Mouse (Mus musculus): Measurements from ENCODE around the gene Nsd1. TPM values are rescaled to one million over a fixed set of nuclear protein-coding genes. Genes with fewer than 3 reads are reported as not detected.
"Not testable (repeated sequence)": the region's sequence is repeated elsewhere in the genome, so short reads cannot be mapped to it uniquely, and the experiment has no call there.

Gene Nsd1
- polyA plus RNA-seq, 1 experiment from 2014 or later, result 51.4 TPM

DNA sequence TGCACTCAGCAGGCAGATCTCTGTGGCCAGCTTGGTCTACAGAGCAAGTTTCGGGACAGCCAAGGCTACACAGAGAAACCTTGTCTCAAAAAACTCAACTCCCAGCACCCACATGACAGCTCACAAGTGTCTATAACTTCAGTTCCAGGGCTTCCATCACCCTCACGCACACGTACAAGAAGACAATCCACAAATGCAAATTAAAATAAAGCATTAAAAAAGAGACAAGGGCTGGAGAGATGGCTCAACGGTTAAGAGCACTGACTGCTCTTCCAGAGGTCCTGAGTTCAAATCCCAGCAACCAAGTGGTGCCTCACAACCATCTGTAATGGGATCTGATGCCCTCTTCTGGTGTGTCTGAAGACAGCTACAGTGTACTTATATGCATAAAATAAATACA, 6.8 kb upstream of the Nsd1 start:
- 89% methylated on average over 4 of the region's 4 CpGs for WGBS
- not testable (repeated sequence) for H3K9me3 ChIP-seq (replicated peaks); H3K36me3 ChIP-seq

DNA sequence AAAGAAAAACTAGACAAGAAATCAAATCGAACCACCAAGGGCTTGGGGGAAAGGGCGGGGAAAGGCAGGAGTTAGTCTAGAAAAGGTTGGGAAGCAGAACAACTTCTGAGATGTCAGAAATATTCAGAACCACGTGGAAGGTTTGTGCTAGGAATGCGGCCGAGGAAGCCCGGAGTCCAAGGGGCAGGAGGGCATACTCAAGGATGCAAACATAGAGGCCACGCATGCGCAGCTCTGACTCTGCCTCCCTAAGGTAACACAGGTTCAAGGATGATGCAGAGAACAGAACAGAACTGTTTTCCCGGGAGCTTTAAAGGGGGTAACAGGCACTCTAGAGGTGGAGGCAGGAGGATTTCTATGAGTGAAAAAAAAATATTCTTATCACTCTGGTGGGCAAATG, 5.8 kb upstream of the Nsd1 start:
- Histone ChIP-seq H3K4me2 (no peak overlapping the region), H3K27me3 (replicated peaks) (no peaks in the 10 kb centered on the region), H3K27ac (replicated peaks) (no peak overlapping the region), H3K9ac (replicated peaks) (no peak overlapping the region), H3K9me3 (replicated peaks) (no peaks in the 10 kb centered on the region), H3K4me1 (no peaks in the 10 kb centered on the region), H3K36me3 (no peaks in the 10 kb centered on the region), H3K4me3 (replicated peaks) (no peak overlapping the region)
- no peak for ATAC-seq (ENCODE audit: low FRiP score)
- 84% methylated on average over 9 of the region's 9 CpGs for WGBS

More for the DNA sequence above, 6.8 kb upstream of the Nsd1 start:
- not testable (repeated sequence) for H3K9ac ChIP-seq (replicated peaks); ATAC-seq (ENCODE audit: low FRiP score); H3K27ac ChIP-seq (replicated peaks); H3K27me3 ChIP-seq (replicated peaks); H3K4me3 ChIP-seq (replicated peaks); H3K4me1 ChIP-seq; H3K4me2 ChIP-seq

DNA sequence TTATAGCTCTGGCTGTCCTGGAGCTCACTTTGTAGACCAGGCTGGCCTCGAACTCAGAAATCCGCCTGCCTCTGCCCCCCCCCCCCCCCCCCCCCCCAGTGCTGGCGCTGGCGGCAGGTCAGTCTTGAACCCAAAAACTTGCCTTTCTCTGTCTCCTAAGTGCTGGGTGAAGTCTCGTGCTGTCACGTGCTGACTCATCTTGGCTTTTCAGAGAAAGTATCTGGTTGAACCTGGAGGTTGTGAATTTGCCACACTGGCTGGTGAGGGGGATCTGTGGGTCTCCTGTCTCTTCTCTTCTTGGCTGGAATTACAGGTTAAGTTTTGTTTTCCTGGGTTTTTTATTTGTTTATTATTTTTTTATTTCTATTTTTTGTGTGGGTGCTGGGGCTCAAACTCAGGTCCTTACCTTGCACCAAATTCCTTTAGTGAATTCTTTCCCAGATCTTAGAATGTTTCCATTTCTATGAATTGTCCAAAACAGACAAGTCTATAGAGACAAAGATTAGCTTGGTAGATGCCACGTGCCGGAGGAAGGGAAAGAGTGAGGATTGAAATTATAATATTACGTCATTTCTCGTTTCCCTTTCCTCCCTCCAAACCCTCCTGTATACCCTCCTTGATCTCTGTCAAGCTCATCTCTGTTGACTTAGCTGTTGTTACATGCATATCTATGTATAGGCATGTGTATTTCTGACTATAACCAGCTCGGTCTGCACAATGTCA, 4.8 kb upstream of the Nsd1 start:
- WGBS, result 90% methylated on average over 7 of the region's 11 CpGs

DNA sequence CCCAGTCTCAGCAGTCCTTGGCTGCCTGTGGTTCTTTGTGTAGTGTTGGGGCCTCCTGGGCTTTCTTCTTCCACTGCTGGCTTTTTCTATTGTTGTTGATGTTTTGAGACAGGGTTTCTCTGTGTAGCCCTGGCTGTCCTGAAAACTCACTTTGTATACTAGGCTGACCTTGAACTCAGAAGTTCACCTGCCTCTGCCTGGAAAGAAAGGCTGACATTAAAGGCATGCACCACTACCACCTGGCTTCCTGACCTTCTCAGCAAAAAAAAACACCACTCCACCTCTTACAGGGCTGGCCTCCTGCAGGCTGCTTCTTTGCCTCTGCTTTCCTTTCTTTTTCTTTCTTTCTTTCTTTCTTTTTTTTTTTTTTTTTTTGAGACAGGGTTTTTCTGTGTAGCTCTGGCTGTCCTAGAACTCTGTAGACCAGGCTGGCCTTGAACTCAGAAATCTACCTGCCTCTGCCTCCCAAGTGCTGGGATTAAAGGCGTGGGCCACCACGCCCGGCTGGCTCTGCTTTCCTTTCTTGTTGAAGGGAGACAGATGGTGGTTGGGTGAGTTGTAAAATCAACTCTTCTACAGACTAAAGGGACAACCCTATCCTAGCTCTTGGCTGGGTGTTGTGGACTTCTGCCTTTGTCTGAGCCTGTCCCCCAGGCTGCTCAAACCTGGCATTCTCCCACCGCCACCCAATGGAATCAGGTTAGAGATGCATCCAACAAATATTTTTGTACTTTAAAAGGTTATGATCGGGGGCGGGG, 4.0 kb upstream of the Nsd1 start:
- Histone ChIP-seq H3K9ac (replicated peaks) (no peak overlapping the region), H3K27ac (replicated peaks) (no peak overlapping the region), H3K9me3 (replicated peaks) (no peaks in the 10 kb centered on the region), H3K4me2 (no peak overlapping the region), H3K4me1 (peaks cover 15% of the 10 kb centered on the region), H3K36me3 (no peaks in the 10 kb centered on the region), H3K4me3 (replicated peaks) (no peak overlapping the region), H3K27me3 (replicated peaks) (no peaks in the 10 kb centered on the region)
- no peak for ATAC-seq (ENCODE audit: low FRiP score)
- 91% methylated on average over 6 of the region's 6 CpGs for WGBS

More for the DNA sequence above, 4.8 kb upstream of the Nsd1 start:
- no peaks in the 10 kb centered on the region for H3K9me3 ChIP-seq (replicated peaks)
- H3K9ac ChIP-seq (replicated peaks), result no peak overlapping the region
- H3K4me2 ChIP-seq, result no peak overlapping the region
- ATAC-seq (ENCODE audit: low FRiP score), result no peak
- no peaks in the 10 kb centered on the region for H3K27me3 ChIP-seq (replicated peaks)
- no peak overlapping the region for H3K4me3 ChIP-seq (replicated peaks)
- H3K4me1 ChIP-seq, result peaks cover 7% of the 10 kb centered on the region
- H3K27ac ChIP-seq (replicated peaks), result no peak overlapping the region
- H3K36me3 ChIP-seq, result no peaks in the 10 kb centered on the region

DNA sequence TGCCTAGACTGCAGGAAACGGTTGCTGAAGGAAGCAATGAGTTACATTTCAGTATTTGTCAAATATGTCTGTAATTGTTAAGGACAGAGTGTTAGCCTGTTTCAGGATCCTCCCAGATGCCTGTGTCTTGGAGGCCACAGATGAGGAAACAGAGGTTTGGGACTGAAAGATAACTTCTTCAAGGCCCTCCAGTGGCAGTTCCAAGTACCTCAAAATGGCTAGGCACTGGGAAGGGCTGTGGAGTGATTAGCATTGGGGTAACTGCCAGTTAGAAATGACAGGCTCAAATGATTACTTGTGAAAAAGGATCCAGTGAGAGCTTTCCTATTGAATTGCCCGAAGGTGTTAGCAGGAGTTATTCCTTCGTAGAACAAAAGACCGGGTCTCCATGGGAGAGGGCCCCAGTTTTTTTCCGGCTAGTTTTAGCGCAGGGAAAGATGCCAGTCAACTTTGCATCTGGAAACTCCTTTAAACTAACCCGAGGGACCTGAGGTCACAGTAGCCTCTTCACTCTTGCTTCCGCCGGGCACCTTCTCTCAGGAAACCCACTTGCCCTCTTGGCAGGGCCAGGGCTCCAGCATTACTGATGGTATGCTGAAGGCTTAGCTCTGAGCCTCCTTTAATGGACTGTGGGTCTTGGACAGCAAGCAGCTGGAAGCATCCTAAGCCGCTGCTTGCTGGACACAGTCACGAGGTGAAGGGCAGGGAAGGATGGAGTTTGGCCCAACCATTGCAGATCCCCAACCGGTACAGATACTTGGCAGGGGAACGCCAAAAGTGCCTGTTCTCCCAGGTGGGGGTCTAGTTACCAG, 539 bp upstream of the Nsd1 start:
- no peak overlapping the region for H3K27ac ChIP-seq (replicated peaks)
- no peak for ATAC-seq (ENCODE audit: low FRiP score)
- no peak overlapping the region for H3K4me2 ChIP-seq
- H3K9ac ChIP-seq (replicated peaks), result no peak overlapping the region
- H3K9me3 ChIP-seq (replicated peaks), result no peaks in the 10 kb centered on the region
- 72% methylated on average over 13 of the region's 13 CpGs for WGBS
- no peaks in the 10 kb centered on the region for H3K27me3 ChIP-seq (replicated peaks)
- H3K36me3 ChIP-seq, result no peaks in the 10 kb centered on the region
- H3K4me3 ChIP-seq (replicated peaks), result no peak overlapping the region
- peaks cover 35% of the 10 kb centered on the region for H3K4me1 ChIP-seq

DNA sequence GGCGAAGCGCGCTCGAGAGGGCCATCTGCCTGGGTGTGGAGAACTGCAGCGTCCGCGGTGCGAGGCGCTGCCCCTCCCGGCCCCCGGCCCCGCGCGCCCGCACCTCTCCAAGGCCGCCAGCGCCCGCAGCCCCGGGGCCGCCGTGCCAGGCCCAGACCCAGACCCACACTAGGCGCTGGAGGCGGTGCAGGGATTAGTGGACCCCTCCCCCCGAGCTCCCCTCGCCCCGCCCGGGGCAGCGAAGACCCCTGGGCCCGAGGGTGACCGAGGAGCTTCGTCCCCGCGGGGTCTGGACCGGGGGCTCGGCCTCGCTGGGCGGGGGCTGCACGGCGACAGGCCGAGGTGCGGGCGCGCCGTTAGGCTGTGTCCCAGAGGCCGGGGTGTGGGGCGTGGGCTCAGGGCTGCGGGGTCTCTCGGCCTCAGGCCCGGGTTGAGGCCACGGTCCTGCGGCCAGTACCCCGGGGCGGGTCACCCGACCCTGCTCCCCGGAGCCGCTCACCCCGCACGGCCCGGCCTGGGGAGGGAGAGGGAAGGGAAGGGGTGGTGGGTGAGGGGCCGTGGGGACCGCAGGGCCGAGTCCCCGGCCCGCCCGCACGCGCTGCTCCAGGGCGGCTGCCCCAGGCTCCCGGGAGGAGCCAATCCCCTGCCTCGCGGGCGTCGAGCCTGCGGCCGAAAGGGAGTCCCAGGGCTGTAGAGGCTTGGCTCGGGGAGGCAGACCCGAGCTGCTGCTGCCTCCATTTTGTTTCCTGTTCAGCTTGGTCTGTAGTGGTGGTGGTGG, 800 bp downstream of the Nsd1 start:
- Histone ChIP-seq H3K36me3 (0 out of 2 replicates have a peak, but pooled peaks cover 3% of the 10 kb centered on the region), H3K27me3 (replicated peaks) (no peaks in the 10 kb centered on the region), H3K4me3 (replicated peaks) (peak overlapping the region; percentile 77), H3K27ac (replicated peaks) (peak overlapping the region; percentile 95), H3K9ac (replicated peaks) (peak overlapping the region; percentile 47), H3K4me1 (peaks cover 47% of the 10 kb centered on the region), H3K4me2 (peak overlapping the region; percentile 69), H3K9me3 (replicated peaks) (no peaks in the 10 kb centered on the region)
- under 1% methylated on average over 60 of the region's 77 CpGs for WGBS
- ATAC-seq (ENCODE audit: low FRiP score), result peak; percentile 50

DNA sequence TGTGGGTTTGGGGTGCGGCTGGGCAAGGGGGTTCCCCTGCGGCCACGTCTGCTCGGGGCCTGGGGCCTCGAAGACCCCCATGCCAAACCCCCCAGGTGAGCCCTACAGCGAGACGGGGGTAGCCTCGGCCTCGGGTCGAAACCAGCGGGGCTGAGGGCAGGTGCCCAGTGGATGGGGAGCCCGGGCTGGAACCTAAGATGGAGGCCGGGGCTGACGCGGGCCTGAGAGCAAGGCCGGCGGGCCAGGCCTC, 1.3 kb downstream of the Nsd1 start:
- ATAC-seq (ENCODE audit: low FRiP score), result peak; percentile 51
- H3K9me3 ChIP-seq (replicated peaks), result no peaks in the 10 kb centered on the region
- peak overlapping the region; percentile 47 for H3K9ac ChIP-seq (replicated peaks)
- H3K36me3 ChIP-seq, result peaks cover 6% of the 10 kb centered on the region; the same call in 1 of the 2 replicates
- peak overlapping the region; percentile 69 for H3K4me2 ChIP-seq
- H3K27ac ChIP-seq (replicated peaks), result peak overlapping the region; percentile 95
- peak overlapping the region; percentile 77 for H3K4me3 ChIP-seq (replicated peaks)
- peaks cover 52% of the 10 kb centered on the region for H3K4me1 ChIP-seq
- no peaks in the 10 kb centered on the region for H3K27me3 ChIP-seq (replicated peaks)
- 1% methylated on average over 17 of the region's 17 CpGs for WGBS

DNA sequence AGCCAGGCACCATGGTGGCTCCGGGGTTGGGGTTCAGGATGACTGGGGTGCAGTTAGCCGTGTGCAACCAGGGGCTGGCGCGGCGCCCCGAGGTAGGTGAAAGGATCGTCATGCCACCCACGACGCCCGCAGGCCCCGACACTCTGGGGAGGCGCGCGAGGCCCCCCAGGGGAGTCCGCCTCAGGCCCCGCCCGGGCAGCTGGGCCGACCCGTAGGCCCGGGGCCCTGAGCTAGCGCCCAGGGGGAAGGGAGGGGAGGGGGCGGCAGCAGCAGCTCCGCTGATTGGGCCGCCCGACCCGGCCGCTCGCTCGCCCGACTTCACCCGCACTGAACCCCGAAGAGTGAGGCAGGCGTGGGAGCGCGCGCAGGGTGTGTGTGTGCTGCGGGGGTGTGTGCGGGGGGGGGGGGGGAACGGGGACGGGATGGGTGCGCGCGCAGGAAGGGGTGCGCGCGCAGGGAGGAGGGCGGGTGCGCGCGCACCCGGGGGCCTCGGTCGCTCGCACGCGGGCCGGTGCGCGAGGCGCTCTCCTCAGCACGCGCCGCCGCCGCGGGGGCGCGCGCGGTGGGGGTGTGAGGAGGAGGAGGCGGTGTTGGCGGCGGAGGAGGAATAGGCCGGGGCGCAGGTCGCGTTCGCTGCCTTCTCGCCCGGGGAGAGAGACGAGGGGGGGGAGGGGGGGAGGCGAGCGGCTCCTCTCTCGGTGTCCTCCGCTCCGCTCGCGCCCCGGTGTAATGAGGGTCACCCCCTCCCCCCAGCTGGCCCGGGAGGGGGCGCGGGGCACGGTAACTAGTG, 1.8 kb downstream of the Nsd1 start:
- Histone ChIP-seq H3K9me3 (replicated peaks) (no peaks in the 10 kb centered on the region), H3K27me3 (replicated peaks) (no peaks in the 10 kb centered on the region), H3K4me3 (replicated peaks) (peak overlapping the region; percentile 77), H3K4me1 (peaks cover 57% of the 10 kb centered on the region), H3K9ac (replicated peaks) (peak overlapping the region; percentile 84), H3K36me3 (peaks cover 9% of the 10 kb centered on the region; the same call in 1 of the 2 replicates), H3K27ac (replicated peaks) (peak overlapping the region; percentile 95), H3K4me2 (peak overlapping the region; percentile 69)
- ATAC-seq (ENCODE audit: low FRiP score), result peak; percentile 85
- whole genome bisulfite sequencing, result 1% methylated on average over 36 of the region's 93 CpGs

DNA sequence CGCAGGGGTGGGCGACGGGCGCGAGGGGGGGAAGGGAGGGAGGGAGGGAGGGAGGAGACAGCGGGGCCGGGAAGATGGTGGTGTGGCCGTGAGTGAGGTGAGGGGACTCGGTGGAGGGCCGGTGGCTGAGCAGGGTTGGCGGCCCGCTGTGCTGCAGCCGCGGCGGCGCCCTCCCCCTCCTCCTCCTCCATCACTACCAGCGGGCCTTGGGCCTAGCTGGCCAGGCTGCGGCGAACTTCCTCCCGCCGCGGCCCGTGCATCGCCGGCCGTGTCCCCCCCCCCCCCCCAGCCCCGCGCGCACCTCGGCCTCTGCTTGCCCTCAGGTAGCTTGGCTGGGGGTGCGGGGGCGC, 2.4 kb downstream of the Nsd1 start:
- 0% methylated on average over 18 of the region's 32 CpGs for WGBS
- H3K27ac ChIP-seq (replicated peaks), result peak overlapping the region; percentile 95
- peak; percentile 71 for ATAC-seq (ENCODE audit: low FRiP score)
- no peaks in the 10 kb centered on the region for H3K27me3 ChIP-seq (replicated peaks)
- peaks cover 10% of the 10 kb centered on the region; the same call in 1 of the 2 replicates for H3K36me3 ChIP-seq
- H3K4me3 ChIP-seq (replicated peaks), result peak overlapping the region; percentile 77
- H3K9me3 ChIP-seq (replicated peaks), result no peaks in the 10 kb centered on the region
- H3K9ac ChIP-seq (replicated peaks), result peak overlapping the region; percentile 84
- peaks cover 63% of the 10 kb centered on the region for H3K4me1 ChIP-seq
- peak overlapping the region; percentile 69 for H3K4me2 ChIP-seq

DNA sequence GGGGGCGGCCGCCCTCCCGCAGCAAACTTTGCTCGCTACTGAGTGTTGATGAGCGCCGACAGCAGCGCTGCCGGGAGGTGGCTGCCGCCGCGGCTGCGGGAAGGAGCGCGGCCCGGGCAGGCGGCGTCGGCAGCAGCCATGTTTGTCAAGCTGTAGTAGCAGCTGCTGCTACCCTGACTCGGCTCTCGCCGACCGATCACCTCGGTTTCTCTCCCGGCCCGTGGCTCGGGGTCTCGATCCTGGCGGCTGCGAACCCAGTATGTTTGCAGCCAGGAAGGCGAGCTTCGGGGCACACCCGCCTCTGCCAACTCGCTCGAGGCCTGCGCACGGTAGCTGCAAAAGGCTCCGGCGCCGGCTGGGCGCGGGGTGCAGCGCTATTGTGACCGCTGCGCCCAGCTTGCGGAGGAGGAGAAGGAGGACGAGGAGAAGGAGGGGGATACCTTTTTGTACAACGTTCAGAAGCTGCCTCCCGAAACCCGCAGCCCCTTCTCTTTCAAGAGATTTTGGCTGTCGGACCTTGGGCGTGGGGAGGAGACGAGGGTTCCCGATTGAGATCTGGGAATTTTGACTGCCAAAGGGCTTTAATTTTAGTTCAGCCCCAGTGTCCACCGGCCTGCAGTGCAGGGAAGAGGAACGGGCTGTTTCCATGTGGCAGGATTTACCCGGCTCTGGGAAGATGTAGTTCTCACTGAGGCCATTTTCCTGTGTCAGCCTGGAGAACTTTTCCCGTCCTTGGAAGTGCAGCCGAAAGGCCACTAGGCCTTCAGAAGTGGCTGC, 3.0 kb downstream of the Nsd1 start:
- Histone ChIP-seq H3K4me2 (peak overlapping the region; percentile 69), H3K27ac (replicated peaks) (peak overlapping the region; percentile 95), H3K27me3 (replicated peaks) (no peaks in the 10 kb centered on the region), H3K9me3 (replicated peaks) (no peaks in the 10 kb centered on the region), H3K36me3 (peaks cover 13% of the 10 kb centered on the region; the same call in 1 of the 2 replicates), H3K9ac (replicated peaks) (peak overlapping the region; percentile 84), H3K4me1 (peaks cover 68% of the 10 kb centered on the region), H3K4me3 (replicated peaks) (peak overlapping the region; percentile 77)
- no peak for ATAC-seq (ENCODE audit: low FRiP score)
- under 1% methylated on average over 53 of the region's 58 CpGs for WGBS
